Mouse (Mus musculus) left cerebral cortex, adult 9 months (tissue): ENCODE results near the gene Ipcef1.

ENCODE experiments used
- DNase-seq, 2 experiments: peaks; one replicate each; pipeline ENCODE4 v3.0.0; 2022; ENCODE audit warnings: low spot score in 2 of 2

The Ipcef1 gene

GRCm38 (mm10) chr10:7052315-7053017 is at the start of gene Ipcef1:
Gene Ipcef1, minus strand, starts transcription at chr10:7052478.
- no peak for DNase-seq

GRCm38 (mm10) chr10:7077971-7078370 is 25.7 kb upstream of the Ipcef1 start:
- no peak for DNase-seq

- DNase-seq: no peak
Observed at GRCm38 (mm10) chr10:7077389-7077808, 25.1 kb upstream of the Ipcef1 start.

DNA sequence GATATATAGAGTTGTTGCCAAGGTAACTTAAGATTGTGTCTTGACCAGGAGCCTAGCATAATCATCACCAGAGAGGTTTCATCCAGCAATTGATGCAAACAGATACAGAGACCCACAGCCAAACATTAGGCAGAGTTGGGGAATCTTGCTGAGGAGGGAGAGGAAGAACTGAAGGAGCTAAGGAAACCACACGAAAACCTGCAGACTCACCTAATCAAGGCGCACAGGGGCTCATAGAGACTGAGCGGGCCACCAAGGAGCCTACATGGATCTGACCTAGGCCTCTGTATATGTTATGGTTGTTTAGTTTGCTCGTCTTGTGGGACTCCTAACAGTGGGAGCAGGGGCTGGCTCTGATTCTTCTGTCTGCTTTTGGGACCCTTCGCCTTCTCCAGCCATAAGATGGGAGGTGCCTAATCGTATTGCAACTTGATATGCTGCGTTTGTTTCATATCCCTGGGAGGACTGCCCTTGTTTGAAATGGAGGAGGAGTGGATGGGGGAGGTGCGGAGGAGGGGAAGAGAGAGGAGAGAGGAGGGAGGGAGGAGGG is 24.5 kb upstream of the Ipcef1 start:
- no peak for DNase-seq

DNA sequence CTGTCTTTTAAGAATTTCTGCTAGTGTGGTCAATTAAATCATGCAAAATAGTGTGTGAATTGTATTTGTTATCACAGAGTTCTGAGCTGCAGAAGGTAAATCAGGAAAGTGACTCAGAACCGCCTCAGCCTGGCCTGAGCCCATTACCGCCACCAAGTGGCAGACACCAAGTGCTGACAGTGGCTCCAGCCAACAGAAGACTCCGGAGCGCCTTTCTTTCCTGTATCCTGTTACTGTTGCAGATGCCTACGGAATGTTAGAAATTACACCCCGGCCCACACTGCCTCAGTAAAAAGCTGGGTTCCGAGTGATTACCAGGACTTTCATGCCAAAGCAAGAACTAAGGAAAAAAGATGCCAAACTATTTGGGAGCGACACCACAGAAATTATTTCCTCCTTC is 23.9 kb upstream of the Ipcef1 start:
- DNase-seq: peak; percentile 61 to 86

DNA sequence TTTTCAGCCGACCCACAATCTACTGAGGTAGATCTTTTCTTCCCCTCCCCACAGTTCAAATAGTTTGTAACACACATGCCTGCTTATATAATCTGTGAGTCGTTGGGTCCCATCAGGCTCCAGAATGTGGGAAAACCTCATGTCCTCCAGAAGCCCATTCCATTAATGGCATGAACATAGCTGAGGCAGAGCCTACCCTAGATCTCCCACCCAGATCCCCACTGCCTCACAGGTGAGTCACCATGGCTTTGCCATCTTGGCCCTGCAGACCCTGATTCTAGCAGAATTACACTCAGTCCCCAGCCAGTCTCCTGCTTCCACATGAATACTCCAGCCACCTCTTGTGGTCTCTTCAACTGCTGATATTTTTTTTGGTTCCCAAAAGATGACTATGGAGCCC is 23.4 kb upstream of the Ipcef1 start:
- no peak for DNase-seq

GRCm38 (mm10) chr10:7074231-7074630 is 22.0 kb upstream of the Ipcef1 start:
- no peak for DNase-seq

GRCm38 (mm10) chr10:7070924-7071323 is 18.6 kb upstream of the Ipcef1 start:
- no peak for DNase-seq

GRCm38 (mm10) chr10:7070100-7070835 is 18.0 kb upstream of the Ipcef1 start:
- DNase-seq: no peak

- DNase-seq: no peak
Observed at GRCm38 (mm10) chr10:7069090-7069489, 16.8 kb upstream of the Ipcef1 start.

DNA sequence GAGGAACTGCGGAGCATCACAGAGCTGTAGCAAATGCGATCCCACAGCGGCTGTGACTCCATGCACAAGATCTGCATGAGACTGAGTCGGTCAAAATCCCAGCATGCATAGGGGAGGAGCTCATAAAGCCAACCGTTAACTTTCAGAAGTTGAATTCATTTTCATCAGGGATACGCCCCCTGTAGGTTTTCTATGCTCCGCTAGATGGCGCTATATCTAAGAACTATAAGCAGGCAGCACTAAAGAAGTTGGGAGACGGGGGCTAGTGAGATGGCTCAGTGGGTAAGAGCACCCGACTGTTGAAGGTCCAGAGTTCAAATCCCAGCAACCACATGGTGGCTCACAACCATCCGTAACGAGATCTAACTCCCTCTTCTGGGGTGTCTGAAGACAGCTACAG is 16.3 kb upstream of the Ipcef1 start:
- DNase-seq: no peak

DNA sequence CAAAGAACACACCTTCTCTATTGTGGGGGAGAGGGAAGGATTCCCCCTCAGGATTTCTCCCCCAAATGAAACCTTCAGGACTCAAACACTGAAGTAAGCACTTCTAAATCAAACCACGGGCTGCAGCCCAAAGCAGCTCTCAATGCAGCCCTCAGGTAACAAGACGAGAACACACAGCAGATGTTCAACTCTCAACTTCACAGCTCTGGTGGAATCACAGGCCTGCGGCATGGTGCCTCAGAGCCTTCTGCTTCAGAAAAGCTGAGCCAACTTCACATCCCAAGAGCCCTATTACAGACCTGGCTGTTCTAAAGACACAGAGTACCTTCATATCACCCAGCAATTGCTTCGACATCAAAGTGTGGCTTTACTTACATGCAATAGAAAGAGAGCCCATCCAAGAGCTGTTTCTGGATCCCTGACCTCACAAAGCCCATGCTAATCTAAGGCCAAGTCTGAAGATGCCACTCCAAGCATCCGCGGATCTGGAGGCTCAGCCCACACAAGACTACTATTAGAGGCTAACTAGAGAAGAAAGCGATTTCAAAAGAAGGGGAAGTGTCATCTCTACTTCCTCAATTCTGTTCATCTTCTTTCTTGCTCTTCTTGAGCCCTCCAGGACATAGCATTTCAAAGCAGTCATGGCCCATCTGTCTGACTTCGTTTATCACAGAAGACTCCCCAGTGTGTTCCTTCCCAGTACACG is 11.6 kb upstream of the Ipcef1 start:
- peak; percentile 26 to 37 for DNase-seq

DNA sequence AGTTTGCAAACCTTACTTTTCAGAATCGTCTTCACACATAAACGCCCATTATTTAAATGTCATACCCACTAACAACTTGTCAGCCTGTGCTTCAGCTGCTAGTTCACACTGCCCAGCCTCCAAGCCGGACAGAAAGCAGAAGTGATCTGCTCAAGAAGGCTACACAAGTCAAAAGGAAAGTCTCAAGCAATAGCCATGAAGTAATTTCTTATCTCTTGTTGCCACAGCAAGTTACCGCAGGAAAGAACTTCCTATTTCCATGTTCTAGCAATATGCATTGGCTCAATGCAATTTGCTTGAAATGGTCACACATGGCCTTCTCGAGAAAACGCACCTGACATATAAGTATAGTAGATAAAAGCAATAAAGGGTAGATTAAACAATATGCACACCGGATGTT is 10.7 kb upstream of the Ipcef1 start:
- no peak for DNase-seq

DNA sequence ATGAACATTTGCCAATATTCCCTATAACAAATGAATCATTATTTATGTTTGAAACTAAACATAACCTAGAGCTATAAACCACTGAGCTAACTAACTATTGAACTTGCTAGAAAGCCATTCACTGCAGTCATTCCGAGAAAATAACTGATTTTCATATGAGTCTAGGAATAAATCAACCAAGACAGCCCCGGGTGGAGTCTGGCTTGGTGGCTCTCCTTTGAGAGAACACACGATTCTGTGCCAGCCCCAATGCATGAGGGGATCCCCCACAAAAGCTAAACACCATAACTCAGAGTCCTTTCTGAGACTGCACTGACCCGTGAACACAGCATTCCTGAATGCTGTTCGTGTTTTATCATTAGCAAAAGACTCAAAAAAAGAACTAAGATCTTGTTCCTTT is 8.0 kb upstream of the Ipcef1 start:
- no peak for DNase-seq

GRCm38 (mm10) chr10:7057546-7057945 is 5.3 kb upstream of the Ipcef1 start:
- DNase-seq: no peak

DNA sequence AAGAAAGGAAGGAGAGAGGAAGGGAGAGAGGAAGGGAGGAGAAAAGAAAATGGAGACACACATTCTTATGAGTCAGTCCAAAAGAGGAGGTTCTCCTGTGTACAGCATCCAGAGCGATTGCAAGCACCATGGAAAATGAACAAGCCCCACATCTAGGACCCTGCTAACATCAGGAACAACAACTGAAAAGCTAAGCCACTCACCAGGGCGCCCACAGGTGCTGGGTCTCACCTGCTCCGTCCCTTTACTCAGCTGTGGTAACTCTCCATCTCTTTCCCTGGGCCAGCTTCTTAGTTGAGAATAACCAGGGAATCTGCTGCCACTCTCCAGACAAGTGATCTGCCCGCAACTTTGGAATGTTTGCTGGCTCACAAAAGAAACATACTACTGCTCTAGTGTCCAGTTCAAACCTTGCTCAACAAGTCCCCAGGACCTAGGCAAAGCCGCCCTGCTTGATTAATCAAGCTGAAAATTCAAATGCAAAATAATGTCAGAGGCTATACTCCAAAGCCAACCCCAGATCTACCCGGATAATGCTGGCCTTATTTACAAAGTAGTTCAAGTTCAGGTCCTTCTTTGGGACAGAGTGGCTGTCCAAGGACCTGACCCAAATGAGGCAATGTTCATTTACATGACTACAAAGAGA is 2.4 kb upstream of the Ipcef1 start:
- DNase-seq: no peak

GRCm38 (mm10) chr10:7049901-7050300 is 2.4 kb downstream of the Ipcef1 start:
- no peak for DNase-seq

DNA sequence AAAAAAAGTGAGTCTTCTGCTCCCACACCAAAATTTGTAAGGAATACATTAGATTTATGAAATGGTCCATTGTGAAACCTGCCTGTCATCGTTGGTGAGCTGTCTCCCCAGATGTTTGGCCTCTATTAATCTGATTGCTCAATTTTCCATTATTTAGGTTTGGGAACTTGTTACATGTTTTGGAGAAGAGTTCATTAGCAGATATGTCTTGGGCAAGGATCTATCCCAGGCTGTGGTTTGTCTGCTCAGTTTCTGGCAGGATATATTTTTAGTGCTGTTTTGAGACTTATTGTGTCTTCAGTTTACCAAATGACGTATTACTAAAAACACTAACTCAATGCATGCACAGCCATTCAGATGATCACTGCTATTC is 4.4 kb downstream of the Ipcef1 start:
- no peak for DNase-seq

DNA sequence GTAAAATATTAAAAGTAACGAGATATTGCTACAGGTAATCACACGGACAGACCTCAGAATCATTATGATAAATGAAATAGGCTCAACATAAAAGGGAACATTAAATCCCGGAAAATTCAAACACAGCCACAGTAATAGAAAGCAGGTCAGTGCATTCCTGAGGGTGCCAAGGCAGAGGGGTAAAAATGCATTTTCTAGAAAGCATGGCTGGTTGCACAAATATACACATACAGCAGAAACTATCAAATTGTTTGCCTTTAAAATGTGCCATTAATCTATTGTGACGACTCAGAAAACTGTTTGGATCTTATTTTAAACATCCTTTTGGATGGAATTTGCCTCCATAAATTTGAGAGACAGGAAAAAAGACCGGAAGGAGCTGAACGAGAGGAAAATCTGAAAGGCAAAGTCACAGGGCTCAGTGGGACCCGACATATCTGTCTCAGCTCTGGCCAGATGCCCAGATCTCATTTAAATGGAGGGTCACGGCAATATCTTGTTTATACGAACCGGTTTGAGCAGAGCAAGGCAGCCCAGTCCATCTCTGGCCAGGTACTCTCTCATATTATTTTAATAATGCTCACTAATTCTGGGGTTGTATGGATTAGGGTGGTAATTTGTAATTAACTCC is 4.9 kb downstream of the Ipcef1 start:
- DNase-seq: no peak

DNA sequence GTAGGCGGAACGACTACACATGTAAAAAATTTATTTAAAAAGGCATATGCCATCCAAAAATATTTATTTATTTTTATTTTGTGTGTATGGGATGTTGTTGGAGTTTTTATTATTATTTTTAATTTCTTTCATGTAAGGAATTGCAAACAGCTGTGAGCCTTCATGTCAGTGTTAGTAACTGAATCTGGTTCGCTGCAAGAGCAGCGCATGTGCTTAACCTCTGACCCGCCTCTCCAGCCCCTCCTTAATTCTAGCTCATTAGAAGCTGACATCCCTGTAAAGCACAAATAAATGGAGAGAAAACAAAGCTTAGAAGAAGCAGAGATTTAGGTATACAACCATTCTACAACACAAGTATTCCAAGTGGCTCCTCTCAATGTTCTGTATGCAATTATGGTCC is 8.4 kb downstream of the Ipcef1 start:
- no peak for DNase-seq

- no peak for DNase-seq
Observed at GRCm38 (mm10) chr10:7041032-7041431, 11.2 kb downstream of the Ipcef1 start.

- no peak for DNase-seq
Observed at GRCm38 (mm10) chr10:7037194-7037593, 15.1 kb downstream of the Ipcef1 start.
